8 mouse cellular contexts compared by ENCODE assay signal in genomic region chr13:3609780-3610117, GRCm38 (mm10). TPM values are rescaled to one million over a fixed set of nuclear protein-coding genes. Genes with fewer than 3 reads are reported as not detected.
DNase-seq lines count a peak whose midpoint lies in the region; ATAC-seq and TF ChIP-seq lines count a peak whose summit lies in the region.

No protein-coding gene starts in this region.

- H3K27me3 ChIP-seq in heart, embryonic 13.5 days (replicated peaks), result peaks cover 11% of the 10 kb centered on the region; the same call in 1 of the 2 replicates
- H3K27me3 ChIP-seq in Patski, result no peaks in the 10 kb centered on the region
- peaks cover 6% of the 10 kb centered on the region; the same call in 1 of the 2 replicates for H3K27me3 ChIP-seq in hindbrain, embryonic 14.5 days (ENCODE audit: control insufficient read depth, insufficient read depth, low read length)
- H3K27me3 ChIP-seq in midbrain, embryonic 11.5 days (ENCODE audit: control insufficient read depth, insufficient read depth, low read length), result no peaks in the 10 kb centered on the region

- in situ Hi-C loops in Patski (cut with MboI; ENCODE audit: low pct_unique_long_range_greater_than_20kb), result no loop called here

- WGBS in heart, embryonic 13.5 days, result 13% methylated on average over 8 of the region's 8 CpGs
- 27% methylated on average over 8 of the region's 8 CpGs for WGBS in hindbrain, embryonic 14.5 days
- WGBS in midbrain, embryonic 11.5 days, result 28% methylated on average over 8 of the region's 8 CpGs

- peak overlapping the region; percentile 91 for H3K9ac ChIP-seq in heart, embryonic 13.5 days
- H3K9ac ChIP-seq in hindbrain, embryonic 14.5 days, result peak overlapping the region; percentile 84
- peak overlapping the region; percentile 91 for H3K9ac ChIP-seq in midbrain, embryonic 11.5 days (ENCODE audit: low read length)

- DNase-seq in heart, postnatal 4 days, result no peak
- DNase-seq in Patski (ENCODE audit: low read depth, low spot score), result no peak
- no peak for DNase-seq in hindbrain, embryonic 14.5 days (ENCODE audit: low spot score)
- DNase-seq in midbrain, embryonic 11.5 days (ENCODE audit: low spot score, missing footprints), result peak; percentile 88
- DNase-seq in ovary, postnatal 10 days (ENCODE audit: low spot score), result no peak
- no peak for DNase-seq in right cerebral cortex, adult 18-20 months
- no peak for DNase-seq in urinary bladder, postnatal 14 days (ENCODE audit: low spot score)

- no peaks in the 10 kb centered on the region for H3K4me1 ChIP-seq in heart, embryonic 13.5 days
- H3K4me1 ChIP-seq in hindbrain, embryonic 14.5 days (replicated peaks; ENCODE audit: control insufficient read depth, insufficient read depth, low read length), result peaks cover 4% of the 10 kb centered on the region; the same call in 1 of the 2 replicates
- H3K4me1 ChIP-seq in midbrain, embryonic 11.5 days (ENCODE audit: control insufficient read depth, insufficient read depth, low read length), result no peaks in the 10 kb centered on the region

- CTCF ChIA-PET in Patski (lab: Charles Lee), result interaction anchor here (1.1 to 2.1 kb wide), 2 partner anchors 10 to 24 kb away, joined by 4 to 7 read pairs; partner anchors contain the start of gene Asb13

- H3K4me3 ChIP-seq in heart, embryonic 13.5 days, result peak overlapping the region; percentile 98
- peak overlapping the region; percentile 94 for H3K4me3 ChIP-seq in hindbrain, embryonic 14.5 days (replicated peaks; ENCODE audit: low read length)
- peak overlapping the region; percentile 90 for H3K4me3 ChIP-seq in midbrain, embryonic 11.5 days (ENCODE audit: low read depth, low read length)

- no peak for ATAC-seq in heart, embryonic 13.5 days (ENCODE audit: extremely low read depth, insufficient number of reproducible peaks, low FRiP score, low TSS enrichment)
- ATAC-seq in Patski, result peak; percentile 23
- no peak for ATAC-seq in hindbrain, embryonic 14.5 days (ENCODE audit: low FRiP score)
- ATAC-seq in midbrain, embryonic 11.5 days (ENCODE audit: low FRiP score), result no peak

- peak overlapping the region; percentile 96 for H3K27ac ChIP-seq in heart, embryonic 13.5 days (replicated peaks)
- H3K27ac ChIP-seq in hindbrain, embryonic 14.5 days, result no peak overlapping the region
- no peak overlapping the region for H3K27ac ChIP-seq in midbrain, embryonic 11.5 days (ENCODE audit: low read depth, low read length)

- no peaks in the 10 kb centered on the region for H3K9me3 ChIP-seq in heart, embryonic 13.5 days
- no peaks in the 10 kb centered on the region for H3K9me3 ChIP-seq in hindbrain, embryonic 14.5 days (ENCODE audit: control insufficient read depth, low read length)
- H3K9me3 ChIP-seq in midbrain, embryonic 11.5 days (ENCODE audit: control insufficient read depth, low read length), result no peaks in the 10 kb centered on the region

- no peaks in the 10 kb centered on the region for H3K36me3 ChIP-seq in heart, embryonic 13.5 days
- H3K36me3 ChIP-seq in hindbrain, embryonic 14.5 days (replicated peaks; ENCODE audit: control insufficient read depth, insufficient read depth), result no peaks in the 10 kb centered on the region
- H3K36me3 ChIP-seq in midbrain, embryonic 11.5 days (ENCODE audit: control insufficient read depth, insufficient read depth, low read length), result no peaks in the 10 kb centered on the region

- peak overlapping the region; percentile 84 for H3K4me2 ChIP-seq in heart, embryonic 13.5 days
- H3K4me2 ChIP-seq in hindbrain, embryonic 14.5 days (replicated peaks), result peak overlapping the region; percentile 63
- H3K4me2 ChIP-seq in midbrain, embryonic 11.5 days, result peak overlapping the region; percentile 82

- TF ChIP-seq CTCF in Patski (IDR thresholded peaks at IDR 0.05), result no peak

- POLR2A ChIA-PET in Patski (lab: Charles Lee), result no interaction called here

RNA-seq across cellular contexts. Expression of gene Fam208b, which starts 1.2 kb away (rescaled TPM):
- 7.8 and 9.3 TPM in 2 replicates for polyA plus RNA-seq in heart, embryonic 13.5 days (2015; fragmentation: Nextera tagmentation; extraction: Ambion mirVana)
- total RNA-seq in heart, postnatal 4 days (2021), result 10 to 100 TPM; 20.8 to 22.1 TPM
- polyA plus RNA-seq in Patski (2021), result 26.3 TPM
- 17.2 and 22.0 TPM in 2 replicates for polyA plus RNA-seq in hindbrain, embryonic 14.5 days (2014; fragmentation: Nextera tagmentation; extraction: Ambion mirVana)
- polyA plus RNA-seq in midbrain, embryonic 11.5 days (2014; fragmentation: Nextera tagmentation; extraction: Ambion mirVana), result 20.5 and 24.6 TPM in 2 replicates

RNA-seq across cellular contexts. Expression of gene Asb13, which starts 24.1 kb away (rescaled TPM):
- polyA plus RNA-seq in heart, embryonic 13.5 days (2015; fragmentation: Nextera tagmentation; extraction: Ambion mirVana), result 4.1 and 5.9 TPM in 2 replicates
- 1 to 10 TPM; 5.4 to 8.4 TPM for total RNA-seq in heart, postnatal 4 days (2021)
- 14.2 TPM for polyA plus RNA-seq in Patski (2021)
- 10.0 and 12.2 TPM in 2 replicates for polyA plus RNA-seq in hindbrain, embryonic 14.5 days (2014; fragmentation: Nextera tagmentation; extraction: Ambion mirVana)
- 9.6 and 9.7 TPM in 2 replicates for polyA plus RNA-seq in midbrain, embryonic 11.5 days (2014; fragmentation: Nextera tagmentation; extraction: Ambion mirVana)
